In genomic region chr9:60283546-60283945, GRCm38 (mm10) we compare ENCODE assay signal across 18 mouse cellular contexts.
DNase-seq lines count a peak whose midpoint lies in the region; ATAC-seq and TF ChIP-seq lines count a peak whose summit lies in the region.
"Had no signal": no experiment of that assay in that cellular context is flagged by ENCODE, and none has a peak within 500 bp of the region (broad histone marks: within the 10 kb centered on the region; RNA-seq: fewer than 3 reads in every experiment).

No protein-coding gene starts in this region.

- H3K9me3 ChIP-seq in heart, postnatal 0 days (replicated peaks; ENCODE audit: control insufficient read depth, low read length), result no peaks in the 10 kb centered on the region
- H3K9me3 ChIP-seq: embryonic facial prominence, embryonic 13.5 days; hindbrain, embryonic 13.5 days; limb, embryonic 15.5 days; midbrain, embryonic 12.5 days; neural tube, embryonic 12.5 days had no signal

- H3K36me3 ChIP-seq in heart, postnatal 0 days (replicated peaks; ENCODE audit: control insufficient read depth, insufficient read depth, low read length), result no peaks in the 10 kb centered on the region
- H3K36me3 ChIP-seq: embryonic facial prominence, embryonic 13.5 days; hindbrain, embryonic 13.5 days; limb, embryonic 15.5 days; midbrain, embryonic 12.5 days; neural tube, embryonic 12.5 days had no signal

- no peaks in the 10 kb centered on the region for H3K27me3 ChIP-seq in heart, postnatal 0 days (ENCODE audit: control insufficient read depth, insufficient read depth, low read length)
- H3K27me3 ChIP-seq: limb, embryonic 15.5 days; neural tube, embryonic 12.5 days had no signal

- no peaks in the 10 kb centered on the region for H3K4me1 ChIP-seq in heart, postnatal 0 days (ENCODE audit: control insufficient read depth, insufficient read depth)
- H3K4me1 ChIP-seq: embryonic facial prominence, embryonic 13.5 days had no signal

- no peak overlapping the region for H3K4me2 ChIP-seq in heart, postnatal 0 days (ENCODE audit: low read depth, low read length)
- H3K4me2 ChIP-seq: embryonic facial prominence, embryonic 13.5 days; hindbrain, embryonic 13.5 days; limb, embryonic 15.5 days; midbrain, embryonic 12.5 days; neural tube, embryonic 12.5 days had no signal

- no peak for ATAC-seq in heart, postnatal 0 days (ENCODE audit: insufficient read depth, low read depth)

- intact Hi-C loops in heart, postnatal 10 days (cut with DNase I), result no loop called here

- TF ChIP-seq EP300 in heart, postnatal 0 days (IDR thresholded peaks at IDR 0.05; ENCODE audit: low read depth), result no peak

- no peak overlapping the region for H3K4me3 ChIP-seq in heart, postnatal 0 days (ENCODE audit: low read depth, low read length)
- H3K4me3 ChIP-seq in layer of hippocampus, adult 2 months, result no peak overlapping the region
- H3K4me3 ChIP-seq: embryonic facial prominence, embryonic 13.5 days; hindbrain, embryonic 13.5 days; limb, embryonic 15.5 days; midbrain, embryonic 12.5 days; neural tube, embryonic 12.5 days had no signal

- whole genome bisulfite sequencing in heart, postnatal 0 days, result 51% methylated on average over 3 of the region's 3 CpGs

- H3K9ac ChIP-seq in heart, postnatal 0 days (replicated peaks; ENCODE audit: low read depth, low read length), result no peak overlapping the region
- H3K9ac ChIP-seq: embryonic facial prominence, embryonic 13.5 days; hindbrain, embryonic 13.5 days; limb, embryonic 15.5 days; midbrain, embryonic 12.5 days; neural tube, embryonic 12.5 days had no signal

- H3K27ac ChIP-seq in heart, postnatal 0 days (ENCODE audit: low read depth), result no peak overlapping the region
- no peak overlapping the region for H3K27ac ChIP-seq in layer of hippocampus, adult 2 months
- H3K27ac ChIP-seq: embryonic facial prominence, embryonic 13.5 days; hindbrain, embryonic 13.5 days; limb, embryonic 15.5 days; midbrain, embryonic 12.5 days; neural tube, embryonic 12.5 days had no signal

- peak; percentile 26 for TF ChIP-seq CTCF in heart, postnatal 0 days (IDR thresholded peaks at IDR 0.05; ENCODE audit: low read depth)
- peak; percentile 68 for TF ChIP-seq CTCF in layer of hippocampus, adult 2 months (conservative IDR thresholded peaks at IDR 0.05)

- peak; percentile 5 for DNase-seq in heart, postnatal 0 days (ENCODE audit: low spot score)
- DNase-seq in heart, postnatal 10 days, result no peak
- DNase-seq in layer of hippocampus, adult 2 months (ENCODE audit: low spot score in 2 of 2), result no peak
- DNase-seq in layer of hippocampus, adult 18-20 months (ENCODE audit: low spot score in 2 of 2), result no peak
- DNase-seq in ovary, postnatal 14 days (ENCODE audit: low spot score), result peak; percentile 17
- DNase-seq in ovary, postnatal 10 days (ENCODE audit: low spot score), result no peak
- DNase-seq in B cell, adult 2 months, result no peak
- DNase-seq: adrenal gland, adult 2 months; cerebellum, adult 9-11 months; lung, postnatal 14 days; right cerebral cortex, adult 18-20 months; spleen, adult 18-20 months; thymus, postnatal 4 days had no signal

Comparison
In these comparisons a context has a peak if more than half of its experiments do, and no peak if none do; other contexts are left out.
1. DNase-seq: peak in heart, postnatal 0 days (single experiment) and ovary, postnatal 14 days (single experiment); none in heart, postnatal 10 days (0 of 2), layer of hippocampus, adult 2 months (0 of 2), layer of hippocampus, adult 18-20 months (0 of 2), ovary, postnatal 10 days (single experiment) and B cell, adult 2 months (0 of 2).